Mouse (Mus musculus) liver, embryonic 14.5 days (tissue): Measurements from ENCODE around the gene Rsad2.

Experiments
- CTCF ChIP-seq: IDR thresholded peaks from 2 replicates; pipeline ENCODE4 v1.5.1; 2016; ENCODE audit warnings: antibody characterized with exemption, low read depth, control low read depth
- EP300 ChIP-seq: IDR thresholded peaks from 2 replicates; pipeline ENCODE4 v1.6.1; 2016; ENCODE audit warnings: antibody characterized with exemption, low read depth

DNA sequence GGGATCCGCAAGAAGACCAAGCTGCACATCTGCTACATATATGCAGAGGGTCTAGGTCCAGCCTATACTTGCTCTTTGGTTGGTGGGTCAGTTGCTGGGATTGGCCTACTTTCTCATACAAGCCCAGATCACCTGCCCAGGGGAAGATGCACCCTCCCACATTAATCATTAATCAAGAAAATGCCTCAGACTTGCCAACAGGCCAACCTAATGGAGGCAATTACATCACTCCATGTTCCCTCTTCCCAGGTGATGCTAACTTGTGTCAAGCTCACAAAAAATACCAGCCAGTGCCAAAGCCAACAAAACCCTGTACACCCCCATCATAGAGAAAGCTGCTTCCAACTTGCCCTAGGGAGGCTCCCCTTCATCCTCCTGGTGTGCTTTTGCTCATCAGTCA lies 55.5 kb downstream of the Rsad2 start:
- no peak for TF ChIP-seq CTCF
- TF ChIP-seq EP300: no peak
